8 mouse cellular contexts compared by ENCODE assay signal in the genomic region with DNA sequence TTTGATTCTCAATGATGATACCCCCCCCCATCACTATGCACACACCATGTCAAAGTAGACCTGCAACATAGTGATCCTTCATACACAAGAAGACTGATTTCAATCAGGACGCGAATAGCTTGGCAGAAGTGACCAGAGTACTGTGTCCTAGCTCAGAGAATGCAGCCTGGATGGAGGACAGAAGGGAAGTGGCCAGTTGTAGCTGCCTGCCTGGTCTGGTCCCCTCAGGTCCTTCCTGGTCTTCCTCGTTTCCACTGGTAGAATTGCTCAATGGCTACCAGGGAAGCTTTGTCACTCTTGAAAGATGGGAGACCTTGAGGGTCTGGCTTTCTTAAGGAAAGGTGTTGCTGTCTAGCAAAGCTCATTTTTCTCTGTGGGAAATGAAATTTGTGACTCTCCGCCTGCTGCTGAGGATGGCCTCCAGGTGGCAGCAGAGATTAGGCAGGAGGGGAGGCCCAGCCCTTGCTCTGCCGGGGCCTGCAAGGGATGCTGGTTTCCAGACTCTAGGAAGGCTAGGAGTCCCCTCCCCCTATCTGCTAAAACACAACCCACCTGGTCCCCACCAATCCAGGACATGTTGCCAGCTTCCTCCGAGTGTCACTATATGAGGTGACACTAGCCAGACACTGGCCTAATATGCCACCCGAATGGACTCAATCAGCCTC. TPM values are rescaled to one million over a fixed set of nuclear protein-coding genes. Genes with fewer than 3 reads are reported as not detected.
DNase-seq lines count a peak whose midpoint lies in the region; ATAC-seq and TF ChIP-seq lines count a peak whose summit lies in the region.

No protein-coding gene starts in this region.

- H3K4me2 ChIP-seq in heart, embryonic 13.5 days = no peak overlapping the region

- DNase-seq in ES-CJ7 (ENCODE audit: low read depth, low spot score) = peak; percentile 74
- DNase-seq in adrenal gland, postnatal 25 days = peak; percentile 78
- peak; percentile 85 for DNase-seq in embryonic facial prominence, embryonic 10.5 days (ENCODE audit: low spot score)
- DNase-seq in kidney, postnatal 10 days = peak; percentile 83
- DNase-seq in lung, adult 2 months = peak; percentile 76
- DNase-seq in urinary bladder, postnatal 4 days (ENCODE audit: low spot score in 2 of 2) = peak; percentile 64 to 76

- H3K4me3 ChIP-seq in embryonic facial prominence, embryonic 10.5 days = no peak overlapping the region
- H3K4me3 ChIP-seq in heart, embryonic 13.5 days = no peak overlapping the region
- no peak overlapping the region for H3K4me3 ChIP-seq in lung, adult 2 months (replicated peaks; ENCODE audit: extremely low read depth, low read depth, low read length)
- no peak overlapping the region for H3K4me3 ChIP-seq in olfactory bulb, adult 2 months (ENCODE audit: insufficient read depth, low read depth, low read length)

- TF ChIP-seq POLR2A in lung, adult 2 months (IDR thresholded peaks at IDR 0.05; ENCODE audit: borderline replicate concordance, extremely low read depth, low read depth, low read length) = no peak
- TF ChIP-seq POLR2A in olfactory bulb, adult 2 months (IDR thresholded peaks at IDR 0.05; ENCODE audit: insufficient read depth, low read depth, low read length) = no peak

- ATAC-seq in heart, embryonic 13.5 days (ENCODE audit: extremely low read depth, insufficient number of reproducible peaks, low FRiP score, low TSS enrichment) = no peak; the same call in 1 of the 2 replicates

- no peaks in the 10 kb centered on the region for H3K27me3 ChIP-seq in embryonic facial prominence, embryonic 10.5 days (replicated peaks; ENCODE audit: low read depth, poor library complexity, severe bottlenecking)
- no peaks in the 10 kb centered on the region for H3K27me3 ChIP-seq in heart, embryonic 13.5 days (replicated peaks)

- peak; percentile 81 for TF ChIP-seq CTCF in lung, adult 2 months (IDR thresholded peaks at IDR 0.05; ENCODE audit: insufficient read depth, low read length)
- peak; percentile 89; the same call in 1 of the 2 replicates for TF ChIP-seq CTCF in olfactory bulb, adult 2 months (IDR thresholded peaks at IDR 0.05; ENCODE audit: insufficient read depth, low read depth, low read length)

- H3K27ac ChIP-seq in embryonic facial prominence, embryonic 10.5 days (replicated peaks) = no peak overlapping the region
- no peak overlapping the region for H3K27ac ChIP-seq in heart, embryonic 13.5 days (replicated peaks)
- H3K27ac ChIP-seq in olfactory bulb, adult 2 months (ENCODE audit: insufficient read depth, low read depth, low read length) = no peak overlapping the region

- peaks cover 6% of the 10 kb centered on the region; the same call in 1 of the 2 replicates for H3K4me1 ChIP-seq in embryonic facial prominence, embryonic 10.5 days
- H3K4me1 ChIP-seq in heart, embryonic 13.5 days = peaks cover 13% of the 10 kb centered on the region
- H3K4me1 ChIP-seq in lung, adult 2 months (ENCODE audit: control insufficient read depth, insufficient read depth, low read length) = no peaks in the 10 kb centered on the region
- peaks cover 3% of the 10 kb centered on the region; the same call in 1 of the 2 replicates for H3K4me1 ChIP-seq in olfactory bulb, adult 2 months (ENCODE audit: control insufficient read depth, insufficient read depth, low read length)

- 0 out of 2 replicates have a peak overlapping the region, but pooled peaks have one; percentile 47 for H3K9ac ChIP-seq in heart, embryonic 13.5 days

- no peaks in the 10 kb centered on the region for H3K36me3 ChIP-seq in embryonic facial prominence, embryonic 10.5 days (replicated peaks)
- H3K36me3 ChIP-seq in heart, embryonic 13.5 days = no peaks in the 10 kb centered on the region

- WGBS in embryonic facial prominence, embryonic 10.5 days = 17% methylated on average over 7 of the region's 7 CpGs
- 9% methylated on average over 7 of the region's 7 CpGs for WGBS in heart, embryonic 13.5 days
- 14% methylated on average over 7 of the region's 7 CpGs for WGBS in lung, adult 2 months
- 14% methylated on average over 7 of the region's 7 CpGs for WGBS in olfactory bulb, adult 2 months

- H3K9me3 ChIP-seq in embryonic facial prominence, embryonic 10.5 days = no peaks in the 10 kb centered on the region
- H3K9me3 ChIP-seq in heart, embryonic 13.5 days = no peaks in the 10 kb centered on the region

RNA-seq across cellular contexts. Expression of gene Slc4a5, which starts 4.5 kb away (rescaled TPM):
- 0.12 TPM in 1 of 2 replicates, not detected in the other for total RNA-seq in adrenal gland, postnatal 25 days (2021)
- polyA plus RNA-seq in embryonic facial prominence, embryonic 10.5 days (2016; fragmentation: Nextera tagmentation; extraction: Ambion mirVana) = 0.70 and 0.97 TPM in 2 replicates
- polyA plus RNA-seq in heart, embryonic 13.5 days (2015; fragmentation: Nextera tagmentation; extraction: Ambion mirVana) = 0.11 and 0.37 TPM in 2 replicates
- polyA plus RNA-seq in lung, adult 2 months (2012; rRNA removed) = 56.7 and 62.3 TPM in 2 replicates
- not detected in 2 replicates for polyA plus RNA-seq in olfactory bulb, adult 2 months (2012; ENCODE audit: insufficient read depth, insufficient read length, low replicate concordance, missing spikeins)

RNA-seq across cellular contexts. Expression of gene Dctn1, which starts 49.4 kb away (rescaled TPM):
- 138 and 172 TPM in 2 replicates for total RNA-seq in adrenal gland, postnatal 25 days (2021)
- 112 and 116 TPM in 2 replicates for polyA plus RNA-seq in embryonic facial prominence, embryonic 10.5 days (2016; fragmentation: Nextera tagmentation; extraction: Ambion mirVana)
- polyA plus RNA-seq in heart, embryonic 13.5 days (2015; fragmentation: Nextera tagmentation; extraction: Ambion mirVana) = 62.3 and 65.9 TPM in 2 replicates
- 146 and 155 TPM in 2 replicates for polyA plus RNA-seq in lung, adult 2 months (2012; rRNA removed)
- 187 TPM in 1 of 2 replicates, not detected in the other for polyA plus RNA-seq in olfactory bulb, adult 2 months (2012; ENCODE audit: insufficient read depth, insufficient read length, low replicate concordance, missing spikeins)

RNA-seq across cellular contexts. Expression of gene 1700003E16Rik, which starts 58.9 kb away (rescaled TPM):
- total RNA-seq in adrenal gland, postnatal 25 days (2021) = 0.61 and 1.2 TPM in 2 replicates
- 1.3 and 2.1 TPM in 2 replicates for polyA plus RNA-seq in embryonic facial prominence, embryonic 10.5 days (2016; fragmentation: Nextera tagmentation; extraction: Ambion mirVana)
- polyA plus RNA-seq in heart, embryonic 13.5 days (2015; fragmentation: Nextera tagmentation; extraction: Ambion mirVana) = 0.55 and 0.64 TPM in 2 replicates
- polyA plus RNA-seq in lung, adult 2 months (2012; rRNA removed) = 4.6 and 5.5 TPM in 2 replicates
- not detected in 2 replicates for polyA plus RNA-seq in olfactory bulb, adult 2 months (2012; ENCODE audit: insufficient read depth, insufficient read length, low replicate concordance, missing spikeins)

RNA-seq across cellular contexts. Expression of gene Wdr54, which starts 58.9 kb away (rescaled TPM):
- 1.2 and 5.1 TPM in 2 replicates for total RNA-seq in adrenal gland, postnatal 25 days (2021)
- 10.2 and 11.2 TPM in 2 replicates for polyA plus RNA-seq in embryonic facial prominence, embryonic 10.5 days (2016; fragmentation: Nextera tagmentation; extraction: Ambion mirVana)
- polyA plus RNA-seq in heart, embryonic 13.5 days (2015; fragmentation: Nextera tagmentation; extraction: Ambion mirVana) = 7.0 and 7.5 TPM in 2 replicates
- 5.3 and 6.9 TPM in 2 replicates for polyA plus RNA-seq in lung, adult 2 months (2012; rRNA removed)
- not detected in 2 replicates for polyA plus RNA-seq in olfactory bulb, adult 2 months (2012; ENCODE audit: insufficient read depth, insufficient read length, low replicate concordance, missing spikeins)

Comparison
In these comparisons a context has a peak if more than half of its experiments do, and no peak if none do; other contexts are left out.
1. RNA of gene Slc4a5, which starts 4.5 kb away (polyA plus RNA-seq): 56.7 to 62.3 TPM in lung, adult 2 months; 0.70 to 0.97 TPM in embryonic facial prominence, embryonic 10.5 days, 0.11 to 0.37 TPM in heart, embryonic 13.5 days and not detected in olfactory bulb, adult 2 months; every median in the first group is over 10 times any median in the second.
2. Peak in every context shown above with its lines, with median percentiles within 50 percentile points of each other: DNase-seq.